Mouse (Mus musculus): ENCODE measurements around the gene Olfr46. TPM values are rescaled to one million over a fixed set of nuclear protein-coding genes. Genes with fewer than 3 reads are reported as not detected.
"Not testable (repeated sequence)": the region's sequence is repeated elsewhere in the genome, so short reads cannot be mapped to it uniquely, and the experiment has no call there.

The Olfr46 gene
- not detected in 2 replicates for polyA plus RNA-seq (2012; rRNA removed)

GRCm38 (mm10) chr7:140600969-140601368, at the start of gene Olfr46:
Olfr46 (plus strand) TSS chr7:140601269.
- not testable (repeated sequence) for DNase-seq (ENCODE audit: low read depth in 1 of 2, low spot score in 2 of 2); H3K4me1 ChIP-seq (ENCODE audit: control insufficient read depth, insufficient read depth, insufficient read length); H3K27me3 ChIP-seq (ENCODE audit: control insufficient read depth, insufficient read depth, low read length); H3K27ac ChIP-seq (ENCODE audit: insufficient read depth, low read length); H3K36me3 ChIP-seq (ENCODE audit: control insufficient read depth, insufficient read depth, low read length); H3K4me3 ChIP-seq (ENCODE audit: extremely low read depth, insufficient read depth, insufficient read length)
- WGBS = 80% methylated on average over 2 of the region's 2 CpGs

- Histone ChIP-seq H3K4me3 (ENCODE audit: extremely low read depth, insufficient read depth, insufficient read length) (no peak within 1 kb of the TSS), H3K27me3 (ENCODE audit: control insufficient read depth, insufficient read depth, low read length) (no peaks in the 10 kb centered on the region), H3K27ac (ENCODE audit: insufficient read depth, low read length) (no peak within 1 kb of the TSS), H3K4me1 (ENCODE audit: control insufficient read depth, insufficient read depth, insufficient read length) (no peaks in the 10 kb centered on the region), H3K36me3 (ENCODE audit: control insufficient read depth, insufficient read depth, low read length) (no peaks in the 10 kb centered on the region)
- no peak for DNase-seq (ENCODE audit: low read depth in 1 of 2, low spot score in 2 of 2)
- WGBS = 74% methylated on average over 3 of the region's 3 CpGs
- no peak for TF ChIP-seq CTCF (IDR thresholded peaks at IDR 0.05; ENCODE audit: extremely low read depth, insufficient read depth, insufficient read length, insufficient replicate concordance)
Observed at GRCm38 (mm10) chr7:140567586-140567985, 33.5 kb upstream of the Olfr46 start, which contains the start of gene Olfr538. Olfr538 (plus strand) TSS chr7:140567886.

- not testable (repeated sequence) for H3K27ac ChIP-seq (ENCODE audit: insufficient read depth, low read length); DNase-seq (ENCODE audit: low read depth in 1 of 2, low spot score in 2 of 2); H3K36me3 ChIP-seq (ENCODE audit: control insufficient read depth, insufficient read depth, low read length); H3K4me3 ChIP-seq (ENCODE audit: extremely low read depth, insufficient read depth, insufficient read length); H3K27me3 ChIP-seq (ENCODE audit: control insufficient read depth, insufficient read depth, low read length); H3K4me1 ChIP-seq (ENCODE audit: control insufficient read depth, insufficient read depth, insufficient read length)
- 87% methylated on average over 3 of the region's 3 CpGs for WGBS
Observed at GRCm38 (mm10) chr7:140628670-140629069, 27.6 kb downstream of the Olfr46 start, which contains the start of gene Olfr61. Olfr61 (plus strand) TSS chr7:140628970.

- Histone ChIP-seq H3K27me3 (ENCODE audit: control insufficient read depth, insufficient read depth, low read length) (no peaks in the 10 kb centered on the region), H3K4me3 (ENCODE audit: extremely low read depth, insufficient read depth, insufficient read length) (no peak overlapping the region), H3K4me1 (ENCODE audit: control insufficient read depth, insufficient read depth, insufficient read length) (no peaks in the 10 kb centered on the region), H3K27ac (ENCODE audit: insufficient read depth, low read length) (no peak overlapping the region), H3K36me3 (ENCODE audit: control insufficient read depth, insufficient read depth, low read length) (no peaks in the 10 kb centered on the region)
- WGBS = 72% methylated on average over 1 of the region's 1 CpGs
- TF ChIP-seq CTCF (IDR thresholded peaks at IDR 0.05; ENCODE audit: extremely low read depth, insufficient read depth, insufficient read length, insufficient replicate concordance) (no peak), POLR2A (IDR thresholded peaks at IDR 0.05; ENCODE audit: low read depth, low read length) (no peak)
- no peak for DNase-seq (ENCODE audit: low read depth in 1 of 2, low spot score in 2 of 2)
Observed at GRCm38 (mm10) chr7:140630559-140630958, 29.5 kb downstream of the Olfr46 start.

GRCm38 (mm10) chr7:140646152-140646551, 45.1 kb downstream of the Olfr46 start, which contains the start of gene Olfr53:
Olfr53 (plus strand) TSS chr7:140646452.
- Histone ChIP-seq H3K4me1 (ENCODE audit: control insufficient read depth, insufficient read depth, insufficient read length) (no peaks in the 10 kb centered on the region), H3K36me3 (ENCODE audit: control insufficient read depth, insufficient read depth, low read length) (no peaks in the 10 kb centered on the region), H3K4me3 (ENCODE audit: extremely low read depth, insufficient read depth, insufficient read length) (no peak within 1 kb of the TSS), H3K27ac (ENCODE audit: insufficient read depth, low read length) (no peak within 1 kb of the TSS), H3K27me3 (ENCODE audit: control insufficient read depth, insufficient read depth, low read length) (no peaks in the 10 kb centered on the region)
- TF ChIP-seq POLR2A (IDR thresholded peaks at IDR 0.05; ENCODE audit: low read depth, low read length) (no peak), CTCF (IDR thresholded peaks at IDR 0.05; ENCODE audit: extremely low read depth, insufficient read depth, insufficient read length, insufficient replicate concordance) (no peak)
- WGBS = 89% methylated on average over 1 of the region's 1 CpGs
- DNase-seq (ENCODE audit: low read depth in 1 of 2, low spot score in 2 of 2) = no peak

- Histone ChIP-seq H3K4me3 (ENCODE audit: extremely low read depth, insufficient read depth, insufficient read length) (no peak within 1 kb of the TSS), H3K27me3 (ENCODE audit: control insufficient read depth, insufficient read depth, low read length) (no peaks in the 10 kb centered on the region), H3K27ac (ENCODE audit: insufficient read depth, low read length) (no peak within 1 kb of the TSS), H3K36me3 (ENCODE audit: control insufficient read depth, insufficient read depth, low read length) (no peaks in the 10 kb centered on the region), H3K4me1 (ENCODE audit: control insufficient read depth, insufficient read depth, insufficient read length) (no peaks in the 10 kb centered on the region)
- TF ChIP-seq POLR2A (IDR thresholded peaks at IDR 0.05; ENCODE audit: low read depth, low read length) (no peak), CTCF (IDR thresholded peaks at IDR 0.05; ENCODE audit: extremely low read depth, insufficient read depth, insufficient read length, insufficient replicate concordance) (no peak)
- WGBS = 77% methylated on average over 4 of the region's 4 CpGs
- no peak for DNase-seq (ENCODE audit: low read depth in 1 of 2, low spot score in 2 of 2)
Observed at GRCm38 (mm10) chr7:140659630-140660029, 58.6 kb downstream of the Olfr46 start, which contains the start of gene Olfr539. Olfr539 (plus strand) TSS chr7:140659930.

Other genes with a start within 250 kb of the Olfr46 start
- gene Olfr60, start 239.6 kb upstream of the Olfr46 start, polyA plus RNA-seq (2012; rRNA removed) = 0.27 and 0.40 TPM in 2 replicates
- gene Olfr530, start 224.9 kb upstream of the Olfr46 start, polyA plus RNA-seq (2012; rRNA removed) = 0.08 TPM in 1 of 2 replicates, not detected in the other
- not detected in 2 replicates for gene Olfr531, start 198.4 kb upstream of the Olfr46 start, polyA plus RNA-seq (2012; rRNA removed)
- gene Olfr532, start 179.6 kb upstream of the Olfr46 start, polyA plus RNA-seq (2012; rRNA removed) = not detected in 2 replicates
- not detected in 2 replicates for gene Olfr533, start 137.9 kb upstream of the Olfr46 start, polyA plus RNA-seq (2012; rRNA removed)
- not detected in 2 replicates for gene Olfr535, start 117.1 kb upstream of the Olfr46 start, polyA plus RNA-seq (2012; rRNA removed)
- gene Olfr536, start 93.9 kb upstream of the Olfr46 start, polyA plus RNA-seq (2012; rRNA removed) = not detected in 2 replicates
- not detected in 2 replicates for gene Olfr538, start 33.4 kb upstream of the Olfr46 start, polyA plus RNA-seq (2012; rRNA removed)
- not detected in 2 replicates for gene Olfr61, start 27.7 kb downstream of the Olfr46 start, polyA plus RNA-seq (2012; rRNA removed)
- not detected in 2 replicates for gene Olfr53, start 45.2 kb downstream of the Olfr46 start, polyA plus RNA-seq (2012; rRNA removed)
- gene Olfr539, start 58.7 kb downstream of the Olfr46 start, polyA plus RNA-seq (2012; rRNA removed) = not detected in 2 replicates
- gene Olfr45, start 80.7 kb downstream of the Olfr46 start, polyA plus RNA-seq (2012; rRNA removed) = not detected in 2 replicates
- not detected in 2 replicates for gene Olfr541, start 96.0 kb downstream of the Olfr46 start, polyA plus RNA-seq (2012; rRNA removed)
- 0.36 and 1.3 TPM in 2 replicates for gene Cyp2e1, start 162.5 kb downstream of the Olfr46 start, polyA plus RNA-seq (2012; rRNA removed)
- 0.07 and 0.11 TPM in 2 replicates for gene Syce1, start 186.6 kb downstream of the Olfr46 start, polyA plus RNA-seq (2012; rRNA removed)
- gene Zfp941, start 220.9 kb downstream of the Olfr46 start, polyA plus RNA-seq (2012; rRNA removed) = not detected in 2 replicates
- 1.1 and 1.5 TPM in 2 replicates for gene Urah, start 233.7 kb downstream of the Olfr46 start, polyA plus RNA-seq (2012; rRNA removed)
- gene Scgb1c1, start 244.3 kb downstream of the Olfr46 start, polyA plus RNA-seq (2012; rRNA removed) = 0.25 TPM in 1 of 2 replicates, not detected in the other
- gene Odf3, start 246.5 kb downstream of the Olfr46 start, polyA plus RNA-seq (2012; rRNA removed) = not detected in 2 replicates